Mouse (Mus musculus) small intestine, adult 2 months (tissue): Measurements from ENCODE around the gene Rab44. TPM values are rescaled to one million over a fixed set of nuclear protein-coding genes. Genes with fewer than 3 reads are reported as not detected.

Experiments
- H3K27ac ChIP-seq: fragments of 200-500 bp; 2 replicates; pipeline ENCODE4 v1.5.1; 2012; ENCODE audit warnings: low read depth, low read length, control low read depth, inconsistent platforms; ENCODE audit not compliant: insufficient read depth
- H3K27me3 ChIP-seq: fragments of 200-500 bp; 2 replicates; pipeline ENCODE4 v1.6.1; 2012; ENCODE audit warnings: mild to moderate bottlenecking, moderate library complexity, low read length, inconsistent platforms; ENCODE audit not compliant: control insufficient read depth, insufficient read depth
- H3K36me3 ChIP-seq: fragments of 200-500 bp; 2 replicates; pipeline ENCODE4 v1.6.1; 2012; ENCODE audit warnings: mild to moderate bottlenecking, low read length, control low read depth, inconsistent platforms; ENCODE audit not compliant: control insufficient read depth, insufficient read depth
- H3K4me1 ChIP-seq: fragments of 200-500 bp; 2 replicates; pipeline ENCODE4 v1.6.1; 2012; ENCODE audit warnings: low read length, inconsistent platforms, mixed read lengths; ENCODE audit not compliant: control insufficient read depth, insufficient read depth, insufficient read length
- H3K4me3 ChIP-seq: fragments of 200-500 bp; 2 replicates; pipeline ENCODE4 v1.5.1; 2012; ENCODE audit warnings: low read depth, mild to moderate bottlenecking, control low read depth, inconsistent platforms, low read length, moderate library complexity
- CTCF ChIP-seq: fragments of 200-500 bp; IDR thresholded peaks from 2 replicates; pipeline ENCODE4 v1.5.1; 2012; ENCODE audit warnings: low read depth, mild to moderate bottlenecking, control low read depth, inconsistent platforms, low read length, moderate library complexity, mixed read lengths; ENCODE audit not compliant: insufficient replicate concordance, insufficient read length; ENCODE audit errors: extremely low read depth
- POLR2A ChIP-seq: fragments of 200-500 bp; IDR thresholded peaks from 2 replicates; pipeline ENCODE4 v1.6.1; 2012; ENCODE audit warnings: low read depth, mild to moderate bottlenecking, control low read depth, inconsistent platforms, low read length, moderate library complexity
- WGBS: fragments of 180-500 bp; shearing (Covaris S2); methylation state at CpG from one replicate; pipeline ENCODE4 v1.1.7; 2018; 5-methylcytosine and 5-hydroxymethylcytosine counted together
- polyA plus RNA-seq: library from polyadenylated mRNA; depleted of rRNA; stranded (reverse); fragments of >200 nt; gene quantifications from 2 replicates; pipeline ENCODE4 v1.2.3, GENCODE M21; 2012

Gene Rab44
- polyA plus RNA-seq, 1 experiment, result 0.37 TPM

DNA sequence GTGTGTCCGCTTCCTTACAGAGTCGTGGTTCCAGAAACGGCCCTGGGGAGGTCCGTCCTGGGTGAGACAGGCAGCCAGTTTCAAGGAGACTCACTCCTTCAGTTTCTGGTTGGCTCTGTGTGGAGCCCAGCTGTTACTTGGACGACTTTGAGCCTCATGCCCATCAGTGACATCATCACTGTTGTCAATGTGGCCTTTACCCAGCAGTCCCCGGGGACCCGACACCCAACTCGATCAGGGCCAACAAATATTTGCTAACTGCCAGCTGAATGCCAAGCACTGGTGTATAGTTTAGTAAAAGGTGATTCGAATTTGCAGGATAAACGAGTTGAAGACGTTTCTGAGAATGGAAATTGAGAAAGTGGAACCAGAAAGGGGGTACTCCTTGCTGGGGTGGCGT is 2.1 kb downstream of the Rab44 start:
- no peaks in the 10 kb centered on the region for H3K36me3 ChIP-seq
- TF ChIP-seq POLR2A (no peak), CTCF (no peak)
- 44% methylated on average over 12 of the region's 12 CpGs for WGBS

GRCm38 (mm10) chr17:29117006-29117648 is 3.2 kb downstream of the Rab44 start:
- no peak overlapping the region for H3K27ac ChIP-seq
- TF ChIP-seq POLR2A, result no peak
- TF ChIP-seq CTCF, result no peak

More for the DNA sequence above, 2.1 kb downstream of the Rab44 start:
- H3K4me3 ChIP-seq, result no peak overlapping the region
- H3K27ac ChIP-seq, result no peak overlapping the region
- H3K27me3 ChIP-seq, result no peaks in the 10 kb centered on the region
- no peaks in the 10 kb centered on the region; the same call in 1 of the 2 replicates for H3K4me1 ChIP-seq

GRCm38 (mm10) chr17:29118057-29118456 is 4.1 kb downstream of the Rab44 start:
- WGBS, result 72% methylated on average over 5 of the region's 5 CpGs
- Histone ChIP-seq H3K27me3 (no peaks in the 10 kb centered on the region), H3K36me3 (no peaks in the 10 kb centered on the region), H3K27ac (no peak overlapping the region), H3K4me3 (no peak overlapping the region), H3K4me1 (peaks cover 9% of the 10 kb centered on the region)
- TF ChIP-seq POLR2A, result no peak

More at GRCm38 (mm10) chr17:29117006-29117648, 3.2 kb downstream of the Rab44 start:
- 80% methylated on average over 8 of the region's 8 CpGs for WGBS
- Histone ChIP-seq H3K4me1 (peaks cover 3% of the 10 kb centered on the region), H3K36me3 (no peaks in the 10 kb centered on the region), H3K27me3 (no peaks in the 10 kb centered on the region), H3K4me3 (no peak overlapping the region)

- H3K4me1 ChIP-seq, result peaks cover 17% of the 10 kb centered on the region
- no peaks in the 10 kb centered on the region for H3K36me3 ChIP-seq
- TF ChIP-seq POLR2A (no peak), CTCF (no peak)
- no peaks in the 10 kb centered on the region for H3K27me3 ChIP-seq
- H3K27ac ChIP-seq, result no peak overlapping the region
- WGBS, result 73% methylated on average over 12 of the region's 12 CpGs
- no peak overlapping the region for H3K4me3 ChIP-seq
Observed at GRCm38 (mm10) chr17:29120666-29121065, 6.7 kb downstream of the Rab44 start.

GRCm38 (mm10) chr17:29122817-29123216 is 8.9 kb downstream of the Rab44 start:
- peak overlapping the region; percentile 46 for H3K27ac ChIP-seq

DNA sequence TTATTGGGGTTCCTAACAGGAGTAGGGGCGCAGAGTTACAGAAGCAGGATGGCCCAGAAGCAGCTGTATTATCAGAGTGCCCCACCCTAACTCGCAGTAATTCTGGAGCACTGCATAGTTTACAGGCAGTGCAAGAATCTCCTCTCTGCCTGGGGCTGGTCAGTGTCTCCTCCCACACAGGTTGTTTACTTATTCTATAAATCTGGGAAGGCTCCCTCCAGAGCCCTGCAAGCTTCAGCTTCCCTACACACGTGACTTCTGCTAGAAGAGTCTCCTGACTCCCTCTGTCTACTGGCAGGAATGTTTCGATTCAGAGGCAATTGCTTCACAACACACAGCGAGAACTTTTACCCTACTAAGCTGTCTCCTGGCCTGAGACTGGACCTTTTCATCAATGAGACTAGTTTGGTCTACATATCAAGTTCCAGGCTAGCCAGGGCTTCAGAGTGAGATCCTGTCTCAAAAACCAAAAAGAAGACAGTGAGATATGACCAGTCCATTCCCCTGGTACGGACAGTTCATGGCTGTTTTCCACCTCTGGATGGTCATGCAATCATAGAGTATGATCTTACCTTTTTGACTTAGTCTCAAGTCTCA is 9.7 kb downstream of the Rab44 start:
- no peak for TF ChIP-seq CTCF
- TF ChIP-seq POLR2A, result no peak
- H3K4me1 ChIP-seq, result peaks cover 17% of the 10 kb centered on the region
- no peak overlapping the region for H3K4me3 ChIP-seq
- H3K27me3 ChIP-seq, result no peaks in the 10 kb centered on the region
- 18% methylated on average over 6 of the region's 6 CpGs for whole genome bisulfite sequencing
- H3K36me3 ChIP-seq, result no peaks in the 10 kb centered on the region
- H3K27ac ChIP-seq, result peak overlapping the region; percentile 52

More at GRCm38 (mm10) chr17:29122817-29123216, 8.9 kb downstream of the Rab44 start:
- WGBS, result 18% methylated on average over 6 of the region's 6 CpGs
- TF ChIP-seq CTCF (no peak), POLR2A (no peak)
- H3K36me3 ChIP-seq, result no peaks in the 10 kb centered on the region
- H3K4me1 ChIP-seq, result peaks cover 17% of the 10 kb centered on the region
- H3K27me3 ChIP-seq, result no peaks in the 10 kb centered on the region
- H3K4me3 ChIP-seq, result no peak overlapping the region

GRCm38 (mm10) chr17:29126561-29126960 is 12.6 kb downstream of the Rab44 start:
- Histone ChIP-seq H3K4me3 (no peak overlapping the region), H3K27me3 (no peaks in the 10 kb centered on the region), H3K27ac (no peak overlapping the region), H3K36me3 (no peaks in the 10 kb centered on the region), H3K4me1 (peaks cover 17% of the 10 kb centered on the region; the same call in 1 of the 2 replicates)
- TF ChIP-seq CTCF, result no peak
- no peak for TF ChIP-seq POLR2A
- 95% methylated on average over 3 of the region's 3 CpGs for WGBS

- Histone ChIP-seq H3K4me1 (peaks cover 7% of the 10 kb centered on the region), H3K36me3 (no peaks in the 10 kb centered on the region), H3K27me3 (no peaks in the 10 kb centered on the region), H3K4me3 (no peak overlapping the region), H3K27ac (no peak overlapping the region)
- TF ChIP-seq POLR2A, result no peak
- no peak for TF ChIP-seq CTCF
- 25% methylated on average over 5 of the region's 5 CpGs for WGBS
Observed at GRCm38 (mm10) chr17:29129341-29129740, 15.4 kb downstream of the Rab44 start.
